Mouse (Mus musculus) MEL (cell line): ENCODE data around the gene Mgat5.

Experiments used
- CTCF ChIP-seq, 3 experiments: IDR thresholded peaks in 2 of 3; conservative IDR thresholded peaks in 1 of 3; 2 replicates each; pipeline ENCODE4 v1.5.1; 2011 to 2012; ENCODE audit warnings: low read length in 3 of 3, low read depth in 2 of 3, mild to moderate bottlenecking in 2 of 3, improper control_type of control experiment in 1 of 3, inconsistent platforms in 1 of 3, mixed read lengths in 1 of 3, moderate library complexity in 1 of 3; ENCODE audit not compliant: control insufficient read depth in 1 of 3, insufficient read depth in 1 of 3, poor library complexity in 1 of 3, severe bottlenecking in 1 of 3
- POLR2AphosphoS2 ChIP-seq: IDR thresholded peaks from 2 replicates; pipeline ENCODE4 v1.6.1; 2011; ENCODE audit warnings: low read length, improper control_type of control experiment

GRCm38 (mm10) chr1:127441007-127441406, 236.2 kb downstream of the Mgat5 start:
- no peak for TF ChIP-seq POLR2AphosphoS2
- no peak for TF ChIP-seq CTCF (IDR thresholded peaks at IDR 0.05 in 2 of 3, conservative IDR thresholded peaks at IDR 0.05 in 1 of 3; ENCODE audit: control insufficient read depth in 1 of 3, insufficient read depth in 1 of 3, low read depth in 2 of 3, low read length in 3 of 3, poor library complexity in 1 of 3, severe bottlenecking in 1 of 3)
